Mouse (Mus musculus): ENCODE measurements around the gene Slc38a11.

GRCm38 (mm10) chr2:65296541-65296940, 67.3 kb downstream of the Slc38a11 start:
- no peak for TF ChIP-seq CTCF (IDR thresholded peaks at IDR 0.05; ENCODE audit: low read depth, low read length)
- no peak for TF ChIP-seq POLR2A (IDR thresholded peaks at IDR 0.05; ENCODE audit: extremely low read depth, insufficient read depth, low read length)
